ENCODE assay signal across 8 mouse cellular contexts in genomic region chr19:6398447-6399284, GRCm38 (mm10). TPM values are rescaled to one million over a fixed set of nuclear protein-coding genes. Genes with fewer than 3 reads are reported as not detected.
DNase-seq lines count a peak whose midpoint lies in the region; ATAC-seq lines count a peak whose summit lies in the region.

No protein-coding gene starts in this region.

- peak overlapping the region; percentile 10; the same call in 1 of the 2 replicates for H3K27ac ChIP-seq in heart, embryonic 11.5 days (ENCODE audit: low read depth, low read length)

- peak; percentile 61 for DNase-seq in ovary, postnatal 36 days (ENCODE audit: low spot score)
- DNase-seq in ovary, postnatal 10 days (ENCODE audit: low spot score) = no peak
- DNase-seq in embryo, embryonic 9.5 days (ENCODE audit: extremely low spot score) = peak; percentile 73
- DNase-seq in kidney, adult 9 months = peak; percentile 46
- DNase-seq in lung, postnatal 10 days = peak; percentile 88
- DNase-seq in skeletal muscle tissue, adult 2 months (ENCODE audit: low read depth, low spot score) = peak; percentile 73

- under 1% methylated on average over 39 of the region's 39 CpGs for WGBS in heart, embryonic 11.5 days (ENCODE audit: insufficient replicate concordance)

- H3K4me2 ChIP-seq in heart, embryonic 11.5 days = peak overlapping the region; percentile 97

- peak; percentile 43 for ATAC-seq in heart, embryonic 11.5 days (replicated peaks; ENCODE audit: insufficient number of reproducible peaks, low FRiP score, low TSS enrichment)
- no peak for ATAC-seq in megakaryocyte-erythroid progenitor cell, adult 5-6 weeks (replicated peaks; ENCODE audit: low FRiP score, low TSS enrichment, poor library complexity, severe bottlenecking)

- H3K27me3 ChIP-seq in heart, embryonic 11.5 days (ENCODE audit: control insufficient read depth, insufficient read depth, low read length) = peaks cover 14% of the 10 kb centered on the region

- H3K36me3 ChIP-seq in heart, embryonic 11.5 days (ENCODE audit: control insufficient read depth, insufficient read depth, low read length) = no peaks in the 10 kb centered on the region

- H3K4me3 ChIP-seq in heart, embryonic 11.5 days (ENCODE audit: low read depth, low read length) = peak overlapping the region; percentile 65

- peaks cover 27% of the 10 kb centered on the region for H3K4me1 ChIP-seq in heart, embryonic 11.5 days (ENCODE audit: control insufficient read depth, insufficient read depth, low read length)

- no peaks in the 10 kb centered on the region for H3K9me3 ChIP-seq in heart, embryonic 11.5 days (replicated peaks; ENCODE audit: control insufficient read depth, low read length)

- peak overlapping the region; percentile 68 for H3K9ac ChIP-seq in heart, embryonic 11.5 days (ENCODE audit: low read depth, low read length)

RNA-seq across cellular contexts. Expression of gene Rasgrp2, which starts 0.5 kb away (rescaled TPM):
- polyA plus RNA-seq in heart, embryonic 11.5 days (2014; fragmentation: Nextera tagmentation; extraction: Ambion mirVana) = 41.5 and 42.7 TPM in 2 replicates
- total RNA-seq in megakaryocyte-erythroid progenitor cell, adult 5-6 weeks (2014; fragmentation: Nextera tagmentation) = 41.2 and 64.6 TPM in 2 replicates
- total RNA-seq in megakaryocyte-erythroid progenitor cell, adult 5-6 weeks (2017) = 21.6 and 32.0 TPM in 2 replicates

RNA-seq across cellular contexts. Expression of gene Pygm, which starts 14.5 kb away (rescaled TPM):
- 149 and 178 TPM in 2 replicates for polyA plus RNA-seq in heart, embryonic 11.5 days (2014; fragmentation: Nextera tagmentation; extraction: Ambion mirVana)
- total RNA-seq in megakaryocyte-erythroid progenitor cell, adult 5-6 weeks (2014; fragmentation: Nextera tagmentation) = 4.9 TPM in 1 of 2 replicates, not detected in the other
- 0.04 and 4.9 TPM in 2 replicates for total RNA-seq in megakaryocyte-erythroid progenitor cell, adult 5-6 weeks (2017)

RNA-seq across cellular contexts. Expression of gene Nrxn2, which starts 19.9 kb away (rescaled TPM):
- polyA plus RNA-seq in heart, embryonic 11.5 days (2014; fragmentation: Nextera tagmentation; extraction: Ambion mirVana) = 1.5 and 1.6 TPM in 2 replicates
- not detected in 2 replicates for total RNA-seq in megakaryocyte-erythroid progenitor cell, adult 5-6 weeks (2014; fragmentation: Nextera tagmentation)
- not detected in 2 replicates for total RNA-seq in megakaryocyte-erythroid progenitor cell, adult 5-6 weeks (2017)

RNA-seq across cellular contexts. Expression of gene Sf1, which starts 35.2 kb away (rescaled TPM):
- 106 and 124 TPM in 2 replicates for polyA plus RNA-seq in heart, embryonic 11.5 days (2014; fragmentation: Nextera tagmentation; extraction: Ambion mirVana)
- 286 and 398 TPM in 2 replicates for total RNA-seq in megakaryocyte-erythroid progenitor cell, adult 5-6 weeks (2014; fragmentation: Nextera tagmentation)
- total RNA-seq in megakaryocyte-erythroid progenitor cell, adult 5-6 weeks (2017) = 253 and 302 TPM in 2 replicates

RNA-seq across cellular contexts. Expression of gene Map4k2, which starts 57.7 kb away (rescaled TPM):
- 9.6 and 10.1 TPM in 2 replicates for polyA plus RNA-seq in heart, embryonic 11.5 days (2014; fragmentation: Nextera tagmentation; extraction: Ambion mirVana)
- 37.3 and 41.8 TPM in 2 replicates for total RNA-seq in megakaryocyte-erythroid progenitor cell, adult 5-6 weeks (2014; fragmentation: Nextera tagmentation)
- 9.4 and 27.2 TPM in 2 replicates for total RNA-seq in megakaryocyte-erythroid progenitor cell, adult 5-6 weeks (2017)
